In genomic region chr15:36705391-36705790, GRCm38 (mm10) we compare ENCODE assay signal across 11 mouse cellular contexts.
DNase-seq lines count a peak whose midpoint lies in the region; ATAC-seq lines count a peak whose summit lies in the region.
"Had no signal": no experiment of that assay in that cellular context is flagged by ENCODE, and none has a peak within 500 bp of the region (broad histone marks: within the 10 kb centered on the region; RNA-seq: fewer than 3 reads in every experiment).

No protein-coding gene starts in this region.

- DNase-seq in frontal cortex, postnatal 36 days (ENCODE audit: low spot score in 2 of 2) = no peak
- peak; percentile 36 for DNase-seq in 416B (ENCODE audit: low read depth)
- no peak for DNase-seq in gastrocnemius, adult 18-20 months (ENCODE audit: low spot score)
- DNase-seq in cerebellum, postnatal 25 days = no peak
- DNase-seq: cerebellum, adult 18-20 months; cerebellum, adult 9-11 months; gastrocnemius, postnatal 36 days had no signal

- ATAC-seq in frontal cortex, adult (ENCODE audit: low TSS enrichment) = peak; percentile 66
- ATAC-seq in hematopoietic stem cell, adult 5-6 weeks (replicated peaks in 1 of 2; ENCODE audit: insufficient read depth in 1 of 2, low FRiP score in 2 of 2, low TSS enrichment in 1 of 2, low read depth in 1 of 2, poor library complexity in 2 of 2, severe bottlenecking in 2 of 2) = peak; percentile 30 to 48; a peak in 3 of 4 replicates
- peak; percentile 62 for ATAC-seq in megakaryocyte progenitor cell, adult 5-6 weeks (replicated peaks; ENCODE audit: poor library complexity)
- ATAC-seq: forebrain, embryonic 15.5 days had no signal
